Mouse (Mus musculus) frontal cortex, adult 2 months (tissue): ENCODE results near the gene Crybb1. TPM values are rescaled to one million over a fixed set of nuclear protein-coding genes. Genes with fewer than 3 reads are reported as not detected.

Experiments used
- DNase-seq, 2 experiments: peaks; one replicate each; pipeline ENCODE4 v3.0.0; 2022; ENCODE audit warnings: low spot score in 1 of 2; ENCODE audit errors: extremely low spot score in 1 of 2
- polyA plus RNA-seq: library from polyadenylated mRNA; depleted of rRNA; stranded (reverse); fragments of >200 nt; gene quantifications from 2 replicates; pipeline ENCODE4 v1.2.3, GENCODE M21; 2012

Crybb1 gene
- polyA plus RNA-seq, 1 experiment: 6.6 TPM

DNA sequence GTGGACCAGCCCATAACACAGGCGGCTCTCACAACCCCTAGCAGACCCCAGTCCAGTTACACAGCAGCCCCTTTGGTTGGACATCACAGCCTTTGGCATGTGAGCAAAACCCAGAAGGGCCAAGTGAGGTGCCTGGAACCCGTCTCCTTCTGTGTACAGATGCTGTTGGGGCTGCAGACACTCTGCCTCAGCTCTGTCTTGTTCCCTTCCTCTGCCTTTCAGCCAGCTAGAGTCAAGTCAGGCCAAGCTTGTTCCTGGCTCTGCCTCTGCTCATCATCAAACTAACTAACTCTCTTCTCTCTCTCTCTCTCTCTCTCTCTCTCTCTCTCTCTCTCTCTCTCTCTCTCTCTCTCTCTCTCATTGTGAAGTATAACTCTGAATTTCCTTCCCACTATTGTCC lies 19.0 kb upstream of the Crybb1 start:
- no peak for DNase-seq

GRCm38 (mm10) chr5:112237439-112237838 lies 18.2 kb upstream of the Crybb1 start:
- no peak for DNase-seq

GRCm38 (mm10) chr5:112237866-112238570 lies 17.6 kb upstream of the Crybb1 start:
- DNase-seq: no peak

DNA sequence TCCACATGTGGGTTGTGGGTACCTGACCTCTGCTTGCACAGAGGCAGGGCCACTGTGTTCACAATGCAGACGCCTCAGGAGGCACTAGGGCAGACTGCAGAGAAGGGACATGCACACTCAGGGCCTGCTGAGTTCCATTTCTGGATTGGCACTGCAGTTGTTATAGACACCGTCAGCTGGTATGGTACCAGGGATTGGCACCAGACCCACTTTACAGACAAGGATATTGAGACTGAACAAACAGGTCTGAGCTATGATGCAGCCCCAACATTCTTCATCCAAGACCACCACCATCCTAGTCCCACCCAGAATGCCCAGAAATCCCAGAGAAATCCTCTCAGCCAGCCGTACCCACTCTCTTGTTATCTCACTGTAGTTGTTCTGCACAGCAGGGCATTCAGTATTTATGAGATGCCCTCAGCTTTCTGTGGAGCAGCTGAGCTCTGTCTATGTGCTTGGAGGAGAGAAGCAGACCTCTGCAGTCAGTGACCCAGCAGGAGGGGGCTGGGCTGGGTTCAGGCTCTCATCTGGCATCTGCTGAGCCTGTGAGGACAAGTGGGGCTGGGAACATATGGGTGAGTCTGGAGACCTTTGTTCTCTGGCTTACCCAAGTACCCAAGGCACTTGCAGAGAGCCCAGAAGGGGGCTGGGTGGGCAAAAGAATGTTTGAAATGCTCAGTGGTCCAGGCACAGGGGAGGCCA lies 16.7 kb upstream of the Crybb1 start:
- no peak for DNase-seq

- DNase-seq: peak; percentile 79 to 96
Observed at GRCm38 (mm10) chr5:112240761-112241160, 14.9 kb upstream of the Crybb1 start.

DNA sequence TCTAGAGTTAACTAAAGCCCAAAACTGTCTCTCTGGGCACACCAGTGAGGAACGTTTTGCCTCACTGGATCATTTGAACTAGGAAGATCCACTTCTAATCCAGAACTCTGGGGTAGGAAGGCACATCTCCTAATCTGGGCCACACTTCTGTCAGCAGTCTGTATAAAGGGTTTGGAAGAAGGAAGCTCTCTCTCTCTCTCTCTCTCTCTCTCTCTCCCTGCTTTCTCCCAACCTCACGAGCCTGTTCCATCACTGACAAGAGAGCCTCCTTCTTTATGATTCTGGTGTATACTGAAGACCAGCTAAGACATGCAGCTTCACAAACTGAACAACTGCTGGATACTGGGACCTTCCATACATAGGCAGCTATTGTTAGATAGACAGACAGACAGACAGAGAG lies 13.8 kb upstream of the Crybb1 start:
- no peak for DNase-seq

GRCm38 (mm10) chr5:112242361-112242778 lies 13.2 kb upstream of the Crybb1 start:
- no peak for DNase-seq

DNA sequence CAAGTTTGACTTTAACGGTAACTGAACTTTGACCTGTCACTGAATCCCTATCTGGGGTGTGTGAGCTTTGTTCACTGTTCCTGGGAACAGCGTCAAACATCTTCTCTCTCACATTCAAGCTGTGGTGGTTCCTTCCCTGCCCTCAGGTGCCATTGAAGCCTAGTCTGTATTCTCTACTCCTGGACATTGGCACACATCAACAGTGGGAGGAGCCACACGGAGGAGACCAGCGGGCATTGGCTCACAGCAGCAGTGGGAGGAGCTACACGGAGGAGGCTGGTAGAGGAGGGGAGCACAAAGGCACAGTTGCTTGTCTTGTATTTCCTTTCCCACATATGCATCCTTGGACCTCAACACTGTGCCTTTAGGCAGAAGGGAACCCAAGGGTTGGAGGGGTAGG lies 12.6 kb upstream of the Crybb1 start:
- no peak for DNase-seq

GRCm38 (mm10) chr5:112243539-112244274 lies 11.9 kb upstream of the Crybb1 start:
- no peak for DNase-seq

- no peak for DNase-seq
Observed at GRCm38 (mm10) chr5:112244275-112244562, 11.4 kb upstream of the Crybb1 start.

DNA sequence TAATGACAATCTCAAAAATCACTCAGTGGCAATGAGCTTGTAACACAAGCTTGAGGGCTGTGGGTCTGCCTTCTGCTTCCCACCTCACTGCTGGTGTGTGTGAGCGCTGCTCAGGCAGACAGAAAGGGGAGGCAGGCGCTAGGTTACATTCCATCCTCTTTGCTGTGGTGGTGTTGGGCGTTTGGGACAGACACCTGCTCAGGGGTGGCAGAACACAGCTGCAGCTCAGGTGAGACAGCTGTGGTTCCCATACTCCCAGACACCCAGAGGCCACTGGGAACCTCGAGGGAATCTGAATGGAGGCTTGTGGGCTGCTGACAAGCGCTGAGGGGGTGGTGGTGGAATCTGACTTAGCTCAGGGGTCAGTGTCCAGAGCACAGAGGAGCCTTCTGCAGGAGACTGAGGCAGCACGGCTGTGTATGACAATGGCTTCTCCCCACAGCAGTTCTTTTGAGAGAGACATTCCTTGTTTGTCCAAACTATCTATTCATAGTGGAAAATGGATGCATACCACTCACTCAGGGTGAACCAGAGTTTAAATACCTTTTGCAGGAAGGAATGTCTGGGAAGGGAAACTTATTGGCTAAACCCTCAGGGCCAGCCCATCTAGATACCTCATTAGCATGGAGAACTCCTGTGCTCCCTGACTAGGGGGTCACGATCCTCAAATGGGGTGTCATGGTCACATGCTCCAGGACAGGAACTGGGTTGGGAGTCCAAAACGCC lies 10.6 kb upstream of the Crybb1 start:
- no peak for DNase-seq

DNA sequence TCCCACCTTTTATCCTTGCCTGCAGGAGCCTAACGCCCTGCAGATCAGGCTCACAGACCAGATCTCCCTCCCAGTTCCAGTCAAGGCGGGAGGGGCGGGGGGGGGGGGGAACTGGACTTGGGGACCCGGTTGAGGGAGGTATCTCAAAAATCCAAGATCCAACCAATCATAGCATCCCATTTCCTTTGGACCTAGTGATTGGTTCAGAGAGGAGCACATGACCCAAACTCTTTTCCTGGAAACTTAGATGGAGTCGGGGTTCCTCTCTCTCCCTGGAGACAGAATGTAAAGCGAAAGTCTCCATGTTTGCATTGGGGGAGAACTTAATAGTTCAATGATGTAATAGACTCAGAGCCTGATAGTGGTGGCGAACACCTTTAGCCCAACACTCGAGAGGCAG lies 8.2 kb upstream of the Crybb1 start:
- DNase-seq: no peak

DNA sequence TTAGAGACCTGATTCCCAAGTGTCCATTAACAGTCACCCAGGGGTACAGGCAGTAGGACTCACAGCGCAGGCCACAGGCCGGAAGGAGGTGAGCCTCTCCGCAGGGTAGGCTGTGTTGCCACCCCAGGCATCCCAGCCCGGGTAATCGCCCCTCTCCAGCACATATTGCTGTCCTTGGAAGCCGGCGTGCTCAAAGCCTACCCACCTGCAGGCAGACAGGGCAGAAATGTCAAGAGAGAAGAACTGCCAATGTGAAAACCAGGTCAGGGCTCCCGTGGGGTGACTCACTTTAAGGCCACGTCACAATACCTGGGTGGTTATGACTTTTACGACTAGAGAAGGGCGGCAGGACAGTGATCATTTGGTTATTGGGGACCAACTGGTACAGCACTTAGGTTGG lies 6.5 kb upstream of the Crybb1 start:
- DNase-seq: no peak

GRCm38 (mm10) chr5:112252400-112252799 lies 3.2 kb upstream of the Crybb1 start, which contains the start of gene Cryba4:
Gene Cryba4, minus strand, starts transcription at chr5:112252518.
- DNase-seq: no peak

DNA sequence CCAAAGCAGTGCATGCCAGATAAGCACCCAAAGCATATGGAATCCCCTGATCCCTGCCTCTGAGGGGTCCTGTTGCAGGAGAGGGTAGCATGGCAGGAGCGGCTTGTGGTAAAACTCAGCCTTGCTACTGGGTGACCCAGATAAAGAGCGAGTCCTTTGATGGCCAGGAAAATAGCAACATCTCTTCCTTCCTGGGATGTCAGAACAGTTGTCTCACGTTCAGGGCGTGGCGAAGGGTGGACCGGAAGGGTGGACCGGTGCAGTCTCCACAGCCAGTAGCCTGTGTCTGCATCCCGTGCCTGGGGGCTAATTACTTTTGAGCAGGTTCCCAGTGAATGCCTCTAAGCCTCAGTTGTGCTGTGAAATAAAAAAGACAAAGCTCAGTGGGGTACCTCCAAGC lies 2.4 kb upstream of the Crybb1 start:
- DNase-seq: no peak

DNA sequence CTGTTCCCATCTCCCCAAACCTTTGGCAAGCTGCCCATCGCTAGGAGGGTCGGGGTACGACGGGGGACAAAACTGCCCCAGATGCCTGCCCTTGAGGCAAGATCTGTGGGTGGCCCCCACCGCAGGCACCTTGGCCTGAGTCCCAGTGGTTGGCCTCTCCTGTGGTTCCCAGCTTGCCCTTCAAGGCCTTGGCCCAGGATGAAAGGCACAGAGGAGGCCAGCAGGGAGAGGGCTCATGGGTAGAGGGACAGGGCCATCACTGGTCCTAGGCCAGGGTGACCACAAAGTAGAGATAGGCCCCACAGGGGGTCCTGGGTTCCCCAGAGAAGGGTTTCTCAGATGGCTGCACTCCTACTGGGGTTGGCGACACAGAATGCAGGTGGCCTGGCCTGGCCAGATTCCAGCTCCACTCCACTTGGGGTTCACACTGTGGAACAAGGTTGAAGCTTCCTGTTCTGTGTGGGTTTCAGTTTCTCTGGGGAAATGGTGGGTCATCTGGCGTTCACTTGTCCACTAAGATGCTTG lies 1.3 kb upstream of the Crybb1 start:
- DNase-seq: peak in 1 of 2 experiments; percentile 56

DNA sequence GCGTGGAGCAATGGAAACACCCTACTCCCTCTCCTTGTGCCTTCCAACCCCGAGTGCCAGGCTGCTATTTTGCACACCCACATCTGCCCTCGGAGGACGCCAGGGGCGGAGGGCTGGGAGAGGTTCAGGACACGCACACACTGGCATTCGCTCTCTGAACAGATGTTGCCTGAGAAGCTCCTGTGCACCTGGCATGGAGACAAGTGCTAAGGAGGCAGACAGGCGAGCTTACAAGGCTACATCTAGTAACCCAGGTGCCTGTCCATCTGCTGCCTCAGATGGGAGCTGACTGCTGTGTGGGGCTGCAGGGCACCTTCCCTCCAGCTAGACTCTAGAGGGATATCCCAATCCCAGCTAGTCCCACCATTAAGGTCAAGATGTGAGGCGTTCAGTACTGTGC lies 842 bp downstream of the Crybb1 start:
- DNase-seq: no peak

DNA sequence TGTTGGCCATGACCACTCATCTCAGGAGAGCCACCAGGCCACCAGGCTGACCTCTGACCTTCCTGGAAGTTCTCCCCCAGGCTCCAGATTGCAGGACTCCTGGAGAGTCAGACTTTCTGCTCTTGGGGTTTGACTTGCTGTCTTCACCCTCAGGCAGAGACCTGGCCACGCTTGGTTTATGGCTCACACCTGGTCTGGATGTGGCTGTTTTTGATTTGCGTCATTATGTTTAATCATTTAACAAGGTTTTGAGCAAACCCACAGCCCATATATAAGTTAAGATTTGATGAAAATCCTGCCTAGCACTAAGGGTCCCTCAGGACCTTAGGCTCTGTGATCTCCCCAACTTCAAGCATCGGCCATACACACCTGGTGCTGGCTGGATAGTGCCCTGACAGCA lies 2.3 kb downstream of the Crybb1 start:
- DNase-seq: no peak

DNA sequence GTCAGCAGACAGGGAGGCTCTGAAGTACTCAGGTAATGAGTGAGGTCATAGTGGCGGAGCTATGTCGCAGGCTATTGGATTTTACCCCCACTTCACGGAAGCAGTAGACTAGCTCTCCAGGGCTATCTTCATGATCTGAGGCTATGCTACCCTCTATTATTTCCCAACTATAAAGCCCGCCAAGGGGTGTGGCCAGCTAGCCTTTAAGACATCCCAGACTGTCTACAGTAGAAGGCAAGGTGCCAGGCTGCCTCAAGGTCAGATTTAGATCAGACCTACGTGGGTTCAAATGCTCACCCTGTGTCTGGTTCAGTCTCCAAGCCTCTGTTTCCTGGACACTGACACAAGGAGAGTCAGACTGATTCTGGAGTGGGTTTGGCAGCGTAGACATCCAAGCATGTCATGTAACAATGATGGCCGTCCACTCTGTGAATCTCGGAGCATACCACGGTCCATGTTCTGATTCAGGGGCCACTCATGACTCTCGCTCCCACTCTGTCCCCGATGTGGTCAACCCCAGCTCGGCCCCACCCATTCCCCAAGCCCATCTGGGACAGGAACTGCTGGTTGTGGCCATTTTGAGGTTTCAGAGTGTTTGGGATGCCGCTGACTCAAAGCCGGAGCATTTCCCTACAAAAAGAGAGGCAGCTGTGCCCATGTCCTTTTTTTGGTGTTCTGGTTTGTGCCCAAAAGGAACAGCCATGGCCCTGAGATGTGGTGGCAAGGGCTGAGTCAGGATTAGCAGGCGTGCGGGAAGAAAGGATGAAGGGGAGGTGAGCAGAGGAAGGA lies 4.4 kb downstream of the Crybb1 start:
- DNase-seq: no peak

DNA sequence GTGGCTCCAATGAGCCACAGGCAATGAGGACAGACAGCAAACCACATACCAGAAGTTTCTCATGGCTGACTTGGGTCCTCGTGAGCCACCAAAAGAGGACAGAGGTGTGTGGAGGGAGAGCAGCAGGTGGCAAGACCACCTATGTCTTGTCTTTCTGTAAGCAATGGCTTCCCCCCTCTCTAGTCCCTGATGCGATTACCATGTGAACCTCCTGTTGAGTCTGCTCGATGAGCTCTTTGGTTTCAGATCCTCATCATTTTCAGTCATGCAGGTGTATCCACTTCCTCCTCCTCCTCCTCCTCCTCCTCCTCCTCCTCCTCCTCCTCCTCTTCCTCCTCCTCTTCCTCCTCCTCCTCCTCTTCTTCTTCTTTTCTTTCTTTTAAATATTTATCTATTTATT lies 5.2 kb downstream of the Crybb1 start:
- DNase-seq: no peak
